Mouse (Mus musculus) liver, adult 2 months (tissue): Measurements from ENCODE around the gene Olfr1287.

ENCODE experiments used
- CTCF ChIP-seq: fragments of 200-500 bp; IDR thresholded peaks from 2 replicates; pipeline ENCODE4 v1.5.1; 2011; ENCODE audit warnings: low read depth, low read length, control low read depth
- POLR2A ChIP-seq: fragments of 200-500 bp; IDR thresholded peaks from 2 replicates; pipeline ENCODE4 v1.6.1; 2011; ENCODE audit warnings: low read length, control low read depth; ENCODE audit not compliant: insufficient read depth; ENCODE audit errors: extremely low read depth

GRCm38 (mm10) chr2:111473801-111474200 is 24.9 kb downstream of the Olfr1287 start, which contains the start of gene Olfr1288:
- TF ChIP-seq POLR2A (no peak), CTCF (no peak)
